Mouse (Mus musculus) midbrain, embryonic 13.5 days (tissue): ENCODE results near the gene Dexi. TPM values are rescaled to one million over a fixed set of nuclear protein-coding genes. Genes with fewer than 3 reads are reported as not detected.

ENCODE experiments used
- ATAC-seq: fragments of 200-750 bp; cut with Nextera tagmentation; 2 replicates; pipeline ENCODE4 v1.8.0; 2017; ENCODE audit warnings: mild to moderate bottlenecking, moderate TSS enrichment, moderate library complexity
- H3K27ac ChIP-seq: fragments of 300-500 bp; sonication (generic); 2 replicates; pipeline ENCODE4 v1.5.1; 2015; ENCODE audit warnings: inconsistent platforms, mild to moderate bottlenecking, moderate library complexity
- H3K27me3 ChIP-seq: fragments of 300-500 bp; sonication (generic); 2 replicates; pipeline ENCODE4 v1.6.1; 2015; ENCODE audit warnings: mild to moderate bottlenecking, inconsistent platforms
- H3K36me3 ChIP-seq: fragments of 300-500 bp; sonication (generic); 2 replicates; pipeline ENCODE4 v1.6.1; 2015; ENCODE audit warnings: mild to moderate bottlenecking, inconsistent platforms
- H3K4me1 ChIP-seq: fragments of 300-500 bp; sonication (generic); replicated peaks from 2 replicates; pipeline ENCODE4 v1.6.1; 2015; ENCODE audit warnings: inconsistent platforms
- H3K4me2 ChIP-seq: fragments of 300-500 bp; sonication (generic); replicated peaks from 2 replicates; pipeline ENCODE4 v1.6.1; 2015; ENCODE audit warnings: moderate library complexity, mild to moderate bottlenecking, inconsistent platforms
- H3K4me3 ChIP-seq: fragments of 300-500 bp; sonication (generic); replicated peaks from 2 replicates; pipeline ENCODE4 v1.5.1; 2015; ENCODE audit warnings: mild to moderate bottlenecking, inconsistent platforms
- H3K9ac ChIP-seq: fragments of 300-500 bp; sonication (generic); replicated peaks from 2 replicates; pipeline ENCODE4 v1.6.1; 2015; ENCODE audit warnings: mild to moderate bottlenecking, inconsistent platforms
- H3K9me3 ChIP-seq: fragments of 300-500 bp; sonication (generic); 2 replicates; pipeline ENCODE4 v1.6.1; 2016; ENCODE audit warnings: mild to moderate bottlenecking, inconsistent platforms
- whole genome bisulfite sequencing: fragments of 180-500 bp; shearing (Covaris S2); methylation state at CpG from one replicate; pipeline ENCODE4 v1.1.7; 2015; 5-methylcytosine and 5-hydroxymethylcytosine counted together
- polyA plus RNA-seq: library from polyadenylated mRNA; unstranded; fragments of >200 nt; fragmentation: Nextera tagmentation; extraction: Ambion mirVana; gene quantifications from 2 replicates; pipeline ENCODE4 v1.2.1, GENCODE M21; 2015

The Dexi gene
- polyA plus RNA-seq, 1 experiment from 2014 or later = 18.2 TPM

DNA sequence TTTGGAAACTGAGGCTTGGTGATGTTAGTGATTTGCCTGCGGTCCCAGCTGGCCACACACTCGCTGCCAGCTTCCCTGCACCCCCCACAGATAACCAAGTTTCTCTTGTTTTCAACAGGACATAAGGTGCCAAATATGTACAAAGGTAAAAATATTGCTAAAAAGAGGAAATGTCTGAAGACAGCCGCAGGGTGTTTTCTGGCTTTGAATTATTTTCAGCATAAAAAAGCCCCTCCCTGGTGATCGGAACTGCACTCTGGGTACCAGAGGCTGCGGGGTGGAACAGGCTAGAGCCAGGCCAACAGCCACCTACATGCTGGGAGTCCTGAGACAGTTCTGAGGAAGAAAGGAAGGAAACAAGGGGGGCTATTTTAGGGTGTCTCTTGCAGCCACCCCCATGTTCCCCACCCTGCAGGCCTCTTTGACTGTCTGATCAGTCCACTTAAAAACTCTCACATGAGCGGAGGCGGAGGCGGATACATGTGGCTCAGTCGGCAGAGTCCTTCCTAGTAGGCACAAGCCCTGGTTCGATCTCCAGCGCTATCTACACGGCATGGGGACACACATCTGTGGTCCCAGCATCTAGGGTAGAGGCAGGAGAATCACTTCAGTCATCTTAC, 26.8 kb downstream of the Dexi start:
- no peaks in the 10 kb centered on the region for H3K36me3 ChIP-seq
- H3K4me3 ChIP-seq = no peak overlapping the region
- H3K27ac ChIP-seq = no peak overlapping the region
- no peak for ATAC-seq
- no peak overlapping the region for H3K9ac ChIP-seq
- H3K27me3 ChIP-seq = no peaks in the 10 kb centered on the region
- no peak overlapping the region for H3K4me2 ChIP-seq
- no peaks in the 10 kb centered on the region for H3K4me1 ChIP-seq
- WGBS = 91% methylated on average over 12 of the region's 12 CpGs
- H3K9me3 ChIP-seq = no peaks in the 10 kb centered on the region

DNA sequence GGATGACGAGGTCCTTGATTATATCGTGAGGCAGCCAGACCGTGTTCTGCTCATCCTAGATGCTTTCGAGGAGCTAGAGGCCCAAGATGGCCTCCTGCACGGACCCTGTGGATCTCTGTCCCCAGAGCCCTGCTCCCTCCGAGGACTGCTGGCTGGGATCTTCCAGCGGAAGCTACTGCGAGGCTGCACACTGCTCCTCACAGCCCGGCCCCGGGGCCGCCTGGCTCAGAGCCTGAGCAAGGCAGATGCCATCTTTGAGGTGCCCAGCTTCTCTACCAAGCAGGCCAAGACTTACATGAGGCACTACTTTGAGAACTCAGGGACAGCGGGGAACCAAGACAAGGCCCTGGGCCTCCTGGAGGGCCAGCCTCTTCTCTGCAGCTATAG, 31.7 kb downstream of the Dexi start:
- ATAC-seq = no peak
- Histone ChIP-seq H3K4me3 (no peak overlapping the region), H3K9me3 (no peaks in the 10 kb centered on the region), H3K27me3 (no peaks in the 10 kb centered on the region), H3K9ac (no peak overlapping the region), H3K27ac (no peak overlapping the region), H3K4me2 (no peak overlapping the region), H3K4me1 (no peaks in the 10 kb centered on the region), H3K36me3 (no peaks in the 10 kb centered on the region)
- WGBS = 89% methylated on average over 12 of the region's 12 CpGs

GRCm38 (mm10) chr16:10510477-10511133, 32.2 kb downstream of the Dexi start:
- ATAC-seq = no peak
- Histone ChIP-seq H3K9ac (no peak overlapping the region), H3K4me1 (no peaks in the 10 kb centered on the region), H3K36me3 (no peaks in the 10 kb centered on the region), H3K4me2 (no peak overlapping the region), H3K27me3 (no peaks in the 10 kb centered on the region), H3K9me3 (no peaks in the 10 kb centered on the region), H3K4me3 (no peak overlapping the region), H3K27ac (no peak overlapping the region)
- 67% methylated on average over 14 of the region's 14 CpGs for WGBS

DNA sequence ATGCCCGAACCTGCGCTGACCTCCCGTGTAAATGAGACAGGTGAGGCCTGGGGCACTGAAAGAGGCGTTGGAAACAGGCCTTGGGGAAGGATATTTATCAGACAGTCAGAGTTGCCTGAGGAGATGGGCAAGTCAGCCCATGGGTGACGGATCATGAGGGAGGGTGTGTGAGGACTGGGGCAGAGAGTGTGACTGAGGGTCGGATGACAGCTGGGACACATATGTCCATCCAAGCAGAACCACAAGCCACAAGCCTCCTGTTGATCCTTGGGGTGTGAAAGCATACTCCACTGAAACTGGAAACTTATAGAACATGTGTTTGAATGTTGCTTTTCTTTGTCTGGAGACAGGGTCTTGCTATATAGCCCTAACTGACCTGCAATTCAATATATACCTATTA, 34.2 kb downstream of the Dexi start:
- Histone ChIP-seq H3K36me3 (no peaks in the 10 kb centered on the region), H3K9me3 (no peaks in the 10 kb centered on the region), H3K9ac (no peak overlapping the region), H3K27me3 (no peaks in the 10 kb centered on the region), H3K4me2 (no peak overlapping the region), H3K4me3 (no peak overlapping the region), H3K27ac (no peak overlapping the region), H3K4me1 (no peaks in the 10 kb centered on the region)
- WGBS = 74% methylated on average over 6 of the region's 6 CpGs
- no peak for ATAC-seq

GRCm38 (mm10) chr16:10507445-10507844, 35.4 kb downstream of the Dexi start:
- no peak overlapping the region for H3K27ac ChIP-seq
- no peaks in the 10 kb centered on the region for H3K27me3 ChIP-seq
- H3K4me2 ChIP-seq = no peak overlapping the region
- H3K4me1 ChIP-seq = no peaks in the 10 kb centered on the region
- no peaks in the 10 kb centered on the region for H3K9me3 ChIP-seq
- ATAC-seq = no peak
- H3K36me3 ChIP-seq = no peaks in the 10 kb centered on the region
- 48% methylated on average over 4 of the region's 4 CpGs for WGBS
- no peak overlapping the region for H3K9ac ChIP-seq
- no peak overlapping the region for H3K4me3 ChIP-seq

- H3K4me2 ChIP-seq = no peak overlapping the region
- ATAC-seq = no peak
- no peak overlapping the region for H3K9ac ChIP-seq
- no peaks in the 10 kb centered on the region for H3K9me3 ChIP-seq
- H3K27ac ChIP-seq = no peak overlapping the region
- 71% methylated on average over 2 of the region's 2 CpGs for WGBS
- no peaks in the 10 kb centered on the region for H3K36me3 ChIP-seq
- H3K4me3 ChIP-seq = no peak overlapping the region
- no peaks in the 10 kb centered on the region for H3K4me1 ChIP-seq
- H3K27me3 ChIP-seq = no peaks in the 10 kb centered on the region
These were observed 39.8 kb downstream of the Dexi start for GRCm38 (mm10) chr16:10503058-10503457.

DNA sequence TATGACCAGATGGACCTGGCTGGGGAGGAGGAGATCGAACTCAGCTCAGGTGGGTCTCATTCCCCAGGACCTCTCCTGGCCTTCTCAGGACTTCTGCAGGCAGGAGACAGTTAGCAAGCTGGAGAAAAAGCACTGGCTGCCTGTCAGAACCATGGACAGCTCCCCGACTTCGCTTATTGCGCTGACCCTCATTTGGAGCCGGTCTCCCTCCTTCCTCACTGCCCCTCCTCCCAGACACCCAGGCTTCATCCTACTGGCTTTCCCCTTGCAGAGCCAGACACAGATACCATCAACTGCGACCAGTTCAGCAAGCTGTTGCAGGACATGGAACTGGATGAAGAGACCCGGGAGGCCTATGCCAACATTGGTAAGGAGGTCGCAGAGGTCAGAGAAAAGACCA, 41.0 kb downstream of the Dexi start:
- H3K9me3 ChIP-seq = no peaks in the 10 kb centered on the region
- no peaks in the 10 kb centered on the region for H3K27me3 ChIP-seq
- no peak for ATAC-seq
- H3K36me3 ChIP-seq = no peaks in the 10 kb centered on the region
- H3K27ac ChIP-seq = no peak overlapping the region
- no peak overlapping the region for H3K9ac ChIP-seq
- 18% methylated on average over 8 of the region's 8 CpGs for WGBS
- H3K4me3 ChIP-seq = no peak overlapping the region
- H3K4me2 ChIP-seq = no peak overlapping the region
- H3K4me1 ChIP-seq = no peaks in the 10 kb centered on the region

GRCm38 (mm10) chr16:10499122-10499521, 43.7 kb downstream of the Dexi start:
- no peak overlapping the region for H3K4me3 ChIP-seq
- H3K4me1 ChIP-seq = no peaks in the 10 kb centered on the region
- H3K27ac ChIP-seq = no peak overlapping the region
- no peak overlapping the region for H3K9ac ChIP-seq
- no peak for ATAC-seq
- 60% methylated on average over 1 of the region's 1 CpGs for WGBS
- H3K4me2 ChIP-seq = no peak overlapping the region
- no peaks in the 10 kb centered on the region for H3K36me3 ChIP-seq
- H3K27me3 ChIP-seq = no peaks in the 10 kb centered on the region
- no peaks in the 10 kb centered on the region for H3K9me3 ChIP-seq

GRCm38 (mm10) chr16:10498096-10498602, 44.7 kb downstream of the Dexi start:
- Histone ChIP-seq H3K36me3 (no peaks in the 10 kb centered on the region), H3K27me3 (no peaks in the 10 kb centered on the region), H3K4me3 (no peak overlapping the region), H3K4me1 (no peaks in the 10 kb centered on the region), H3K27ac (no peak overlapping the region), H3K9me3 (no peaks in the 10 kb centered on the region), H3K4me2 (no peak overlapping the region), H3K9ac (no peak overlapping the region)
- ATAC-seq = no peak
- WGBS = 73% methylated on average over 5 of the region's 5 CpGs

- no peak overlapping the region for H3K4me3 ChIP-seq
- H3K9ac ChIP-seq = no peak overlapping the region
- no peaks in the 10 kb centered on the region for H3K36me3 ChIP-seq
- H3K4me2 ChIP-seq = no peak overlapping the region
- H3K4me1 ChIP-seq = no peaks in the 10 kb centered on the region
- no peak for ATAC-seq
- H3K9me3 ChIP-seq = no peaks in the 10 kb centered on the region
- H3K27ac ChIP-seq = no peak overlapping the region
- 66% methylated on average over 2 of the region's 2 CpGs for WGBS
- H3K27me3 ChIP-seq = no peaks in the 10 kb centered on the region
These were observed 47.0 kb downstream of the Dexi start for GRCm38 (mm10) chr16:10495824-10496298.

DNA sequence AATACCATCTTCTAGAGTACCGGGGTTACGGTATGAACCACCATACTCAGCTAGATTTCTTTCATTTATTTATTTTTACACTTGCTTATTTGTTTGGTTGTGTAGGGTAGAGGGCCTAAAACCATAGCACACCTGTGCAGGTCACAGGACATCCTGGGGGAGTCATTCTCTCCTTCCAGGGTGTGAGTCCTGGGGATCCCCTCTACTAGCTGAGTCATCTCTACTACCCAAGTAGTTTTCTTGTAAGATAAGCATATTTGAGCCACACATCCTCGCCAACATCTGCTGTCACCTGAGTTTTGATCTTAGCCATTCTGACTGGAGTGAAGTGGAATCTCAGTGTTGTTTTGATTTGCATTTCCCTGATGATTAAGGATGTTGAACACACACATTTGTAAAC, 50.3 kb downstream of the Dexi start:
- Histone ChIP-seq H3K4me3 (no peak overlapping the region), H3K4me2 (no peak overlapping the region), H3K36me3 (no peaks in the 10 kb centered on the region), H3K9me3 (no peaks in the 10 kb centered on the region), H3K27me3 (peaks cover 4% of the 10 kb centered on the region; the same call in 1 of the 2 replicates), H3K27ac (no peak overlapping the region), H3K9ac (no peak overlapping the region), H3K4me1 (peaks cover 7% of the 10 kb centered on the region; the same call in 1 of the 2 replicates)
- 82% methylated on average over 3 of the region's 3 CpGs for WGBS
- ATAC-seq = no peak

- Histone ChIP-seq H3K9ac (no peak overlapping the region), H3K9me3 (no peaks in the 10 kb centered on the region), H3K4me3 (no peak overlapping the region), H3K4me1 (peaks cover 7% of the 10 kb centered on the region; the same call in 1 of the 2 replicates), H3K27ac (no peak overlapping the region), H3K4me2 (no peak overlapping the region), H3K27me3 (peaks cover 4% of the 10 kb centered on the region; the same call in 1 of the 2 replicates), H3K36me3 (no peaks in the 10 kb centered on the region)
- ATAC-seq = no peak
- WGBS = 84% methylated on average over 4 of the region's 4 CpGs
These were observed 51.1 kb downstream of the Dexi start for GRCm38 (mm10) chr16:10491716-10492115.
